Comparison of ENCODE assay signal across 10 mouse cellular contexts in the genomic region with DNA sequence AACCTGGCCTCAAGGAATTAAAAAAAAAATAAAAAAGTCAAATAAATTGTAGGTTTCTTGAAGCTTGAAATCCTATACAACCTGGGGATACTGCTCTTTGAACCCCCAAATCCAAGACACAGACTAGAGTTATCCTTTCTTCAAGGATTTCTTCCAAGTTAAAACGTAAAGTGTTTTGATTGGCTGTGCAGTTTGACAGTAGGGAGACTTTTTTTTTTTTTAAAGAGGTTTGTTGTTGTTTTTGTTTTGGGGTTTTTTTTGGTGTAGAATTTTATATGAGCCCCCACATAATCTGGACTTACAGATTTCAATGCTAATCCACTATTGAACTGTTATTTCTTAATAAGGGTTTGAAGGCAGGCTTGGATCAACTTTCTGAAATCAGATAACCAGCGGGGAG. TPM values are rescaled to one million over a fixed set of nuclear protein-coding genes. Genes with fewer than 3 reads are reported as not detected.
DNase-seq lines count a peak whose midpoint lies in the region; ATAC-seq and TF ChIP-seq lines count a peak whose summit lies in the region.
"Had no signal": no experiment of that assay in that cellular context is flagged by ENCODE, and none has a peak within 500 bp of the region (broad histone marks: within the 10 kb centered on the region; RNA-seq: fewer than 3 reads in every experiment).

No protein-coding gene starts in this region.

- TF ChIP-seq POLR2A in cortical plate, adult 2 months (IDR thresholded peaks at IDR 0.05; ENCODE audit: extremely low read depth, insufficient read depth, low read length) = no peak

- DNase-seq in heart, embryonic 10.5 days (ENCODE audit: low spot score) = no peak
- no peak for DNase-seq in hindbrain, embryonic 14.5 days (ENCODE audit: low spot score)
- DNase-seq in gastrocnemius, postnatal 25 days = no peak
- DNase-seq in adrenal gland, postnatal 14 days = no peak
- DNase-seq: cerebellum, adult 9-11 months; gastrocnemius, adult 2 months had no signal

- no peak overlapping the region for H3K4me3 ChIP-seq in heart, embryonic 14.5 days (ENCODE audit: control insufficient read depth in 1 of 2, insufficient read depth in 1 of 2, low read depth in 1 of 2, low read length in 2 of 2)
- no peak overlapping the region for H3K4me3 ChIP-seq in heart, embryonic 10.5 days
- H3K4me3 ChIP-seq in cortical plate, adult 2 months (ENCODE audit: insufficient read depth, low read length) = peak overlapping the region; percentile 50; the same call in 1 of the 2 replicates
- peak overlapping the region; percentile 40 for H3K4me3 ChIP-seq in hindbrain, embryonic 14.5 days (replicated peaks; ENCODE audit: low read length)
- peak overlapping the region; percentile 36; the same call in 1 of the 2 replicates for H3K4me3 ChIP-seq in midbrain, embryonic 12.5 days

- H3K27ac ChIP-seq in heart, embryonic 14.5 days (replicated peaks in 1 of 2; ENCODE audit: control insufficient read depth in 1 of 2, insufficient read depth in 1 of 2, low read depth in 2 of 2, low read length in 2 of 2) = no peak overlapping the region
- no peak overlapping the region for H3K27ac ChIP-seq in heart, embryonic 10.5 days
- H3K27ac ChIP-seq in cortical plate, adult 2 months (ENCODE audit: insufficient read depth, low read length) = no peak overlapping the region
- H3K27ac ChIP-seq in hindbrain, embryonic 14.5 days = peak overlapping the region; percentile 89
- peak overlapping the region; percentile 88; the same call in 1 of the 2 replicates for H3K27ac ChIP-seq in midbrain, embryonic 12.5 days (replicated peaks)
- H3K27ac ChIP-seq: gastrocnemius, adult 2 months had no signal

- ATAC-seq in heart, embryonic 14.5 days (ENCODE audit: insufficient number of reproducible peaks, insufficient read depth, low FRiP score, low read depth) = no peak
- no peak for ATAC-seq in hindbrain, embryonic 14.5 days (ENCODE audit: low FRiP score)
- ATAC-seq in midbrain, embryonic 12.5 days (ENCODE audit: low FRiP score, low read depth) = no peak
- ATAC-seq in frontal cortex, adult (ENCODE audit: low TSS enrichment) = no peak

- no peaks in the 10 kb centered on the region for H3K4me1 ChIP-seq in heart, embryonic 14.5 days (ENCODE audit: control insufficient read depth in 2 of 2, insufficient read depth in 2 of 2, low read length in 2 of 2)
- no peaks in the 10 kb centered on the region for H3K4me1 ChIP-seq in heart, embryonic 10.5 days
- H3K4me1 ChIP-seq in cortical plate, adult 2 months (ENCODE audit: control insufficient read depth, insufficient read depth, low read length) = 0 out of 2 replicates have a peak, but pooled peaks cover 2% of the 10 kb centered on the region
- H3K4me1 ChIP-seq in hindbrain, embryonic 14.5 days (replicated peaks; ENCODE audit: control insufficient read depth, insufficient read depth, low read length) = peaks cover 7% of the 10 kb centered on the region
- peaks cover 3% of the 10 kb centered on the region for H3K4me1 ChIP-seq in midbrain, embryonic 12.5 days

- TF ChIP-seq CTCF in cortical plate, adult 2 months (IDR thresholded peaks at IDR 0.05; ENCODE audit: extremely low read depth, insufficient read depth, low read length) = no peak

- no peaks in the 10 kb centered on the region for H3K36me3 ChIP-seq in heart, embryonic 14.5 days (ENCODE audit: control insufficient read depth, insufficient read depth, low read length)
- no peaks in the 10 kb centered on the region for H3K36me3 ChIP-seq in heart, embryonic 10.5 days
- H3K36me3 ChIP-seq in hindbrain, embryonic 14.5 days (replicated peaks; ENCODE audit: control insufficient read depth, insufficient read depth) = no peaks in the 10 kb centered on the region
- no peaks in the 10 kb centered on the region for H3K36me3 ChIP-seq in midbrain, embryonic 12.5 days

- no peaks in the 10 kb centered on the region for H3K9me3 ChIP-seq in heart, embryonic 14.5 days (ENCODE audit: control insufficient read depth, low read length)
- no peaks in the 10 kb centered on the region for H3K9me3 ChIP-seq in heart, embryonic 10.5 days
- H3K9me3 ChIP-seq in hindbrain, embryonic 14.5 days (ENCODE audit: control insufficient read depth, low read length) = no peaks in the 10 kb centered on the region
- H3K9me3 ChIP-seq in midbrain, embryonic 12.5 days = no peaks in the 10 kb centered on the region

- peak overlapping the region; percentile 74 for H3K4me2 ChIP-seq in heart, embryonic 14.5 days (ENCODE audit: low read length)
- peak overlapping the region; percentile 59 for H3K4me2 ChIP-seq in hindbrain, embryonic 14.5 days (replicated peaks)
- H3K4me2 ChIP-seq in midbrain, embryonic 12.5 days (replicated peaks) = peak overlapping the region; percentile 47

- H3K9ac ChIP-seq in heart, embryonic 14.5 days (ENCODE audit: low read length) = no peak overlapping the region
- H3K9ac ChIP-seq in hindbrain, embryonic 14.5 days = peak overlapping the region; percentile 59
- 0 out of 2 replicates have a peak overlapping the region, but pooled peaks have one; percentile 39 for H3K9ac ChIP-seq in midbrain, embryonic 12.5 days (replicated peaks)

- 70% methylated on average over 2 of the region's 2 CpGs for WGBS in heart, embryonic 14.5 days
- 60% methylated on average over 2 of the region's 2 CpGs for WGBS in heart, embryonic 10.5 days
- WGBS in hindbrain, embryonic 14.5 days = 69% methylated on average over 2 of the region's 2 CpGs
- WGBS in midbrain, embryonic 12.5 days = 64% methylated on average over 2 of the region's 2 CpGs

- H3K27me3 ChIP-seq in heart, embryonic 14.5 days (ENCODE audit: control insufficient read depth, insufficient read depth, low read length) = no peaks in the 10 kb centered on the region
- H3K27me3 ChIP-seq in heart, embryonic 10.5 days (ENCODE audit: insufficient read depth, poor library complexity, severe bottlenecking) = peaks cover 6% of the 10 kb centered on the region; the same call in 1 of the 2 replicates
- no peaks in the 10 kb centered on the region; the same call in 1 of the 2 replicates for H3K27me3 ChIP-seq in hindbrain, embryonic 14.5 days (ENCODE audit: control insufficient read depth, insufficient read depth, low read length)
- H3K27me3 ChIP-seq in midbrain, embryonic 12.5 days = no peaks in the 10 kb centered on the region

RNA-seq across cellular contexts. Expression of a gene that starts 21.6 kb away (rescaled TPM):
- polyA plus RNA-seq in heart, embryonic 14.5 days (2014; fragmentation: Nextera tagmentation; extraction: Ambion mirVana) = 1.00 and 1.6 TPM in 2 replicates
- 3.6 and 4.2 TPM in 2 replicates for polyA plus RNA-seq in heart, embryonic 10.5 days (2016; fragmentation: Nextera tagmentation; extraction: Ambion mirVana)
- 21.6 and 22.3 TPM in 2 replicates for polyA plus RNA-seq in cortical plate, adult 2 months (2012; rRNA removed)
- polyA plus RNA-seq in hindbrain, embryonic 14.5 days (2014; fragmentation: Nextera tagmentation; extraction: Ambion mirVana) = 19.5 and 19.7 TPM in 2 replicates
- polyA plus RNA-seq in midbrain, embryonic 12.5 days (2016; fragmentation: Nextera tagmentation; extraction: Ambion mirVana) = 15.0 and 16.7 TPM in 2 replicates
- under 1 TPM; 0.08 to 0.21 TPM for total RNA-seq in gastrocnemius, postnatal 25 days (2021)
- total RNA-seq in adrenal gland, postnatal 14 days (2021) = 1.0 and 1.3 TPM in 2 replicates

RNA-seq across cellular contexts. Expression of a gene that starts 44.3 kb away (rescaled TPM):
- 9.5 and 9.6 TPM in 2 replicates for polyA plus RNA-seq in heart, embryonic 14.5 days (2014; fragmentation: Nextera tagmentation; extraction: Ambion mirVana)
- polyA plus RNA-seq in heart, embryonic 10.5 days (2016; fragmentation: Nextera tagmentation; extraction: Ambion mirVana) = 14.8 and 16.1 TPM in 2 replicates
- polyA plus RNA-seq in cortical plate, adult 2 months (2012; rRNA removed) = 1.7 and 1.8 TPM in 2 replicates
- polyA plus RNA-seq in hindbrain, embryonic 14.5 days (2014; fragmentation: Nextera tagmentation; extraction: Ambion mirVana) = 4.2 and 5.1 TPM in 2 replicates
- polyA plus RNA-seq in midbrain, embryonic 12.5 days (2016; fragmentation: Nextera tagmentation; extraction: Ambion mirVana) = 17.6 and 21.7 TPM in 2 replicates
- total RNA-seq in gastrocnemius, postnatal 25 days (2021) = 1 to 10 TPM; 2.5 to 3.1 TPM
- 16.1 and 18.3 TPM in 2 replicates for total RNA-seq in adrenal gland, postnatal 14 days (2021)

Comparison
In these comparisons a context has a peak if more than half of its experiments do, and no peak if none do; other contexts are left out.
1. H3K27ac ChIP-seq: peak in hindbrain, embryonic 14.5 days (single experiment) and midbrain, embryonic 12.5 days (single experiment); none in heart, embryonic 14.5 days (0 of 2), heart, embryonic 10.5 days (single experiment) and cortical plate, adult 2 months (single experiment).
2. H3K4me3 ChIP-seq: peak in cortical plate, adult 2 months (single experiment), hindbrain, embryonic 14.5 days (single experiment) and midbrain, embryonic 12.5 days (single experiment); none in heart, embryonic 14.5 days (0 of 2) and heart, embryonic 10.5 days (single experiment).
3. Peak in every context shown above with its lines, with median percentiles within 50 percentile points of each other: H3K4me2 ChIP-seq.